Mouse (Mus musculus) CH12.LX (cell line): ENCODE results near the gene Cdx4. TPM values are rescaled to one million over a fixed set of nuclear protein-coding genes. Genes with fewer than 3 reads are reported as not detected.

Experiments used
- DNase-seq: peaks from one replicate; pipeline ENCODE4 v3.0.0-alpha.2; 2013; ENCODE audit errors: extremely low read depth
- H3K27ac ChIP-seq: 2 replicates; pipeline ENCODE4 v1.5.1; 2012; ENCODE audit warnings: low read depth, mild to moderate bottlenecking, control low read depth, moderate library complexity; ENCODE audit not compliant: insufficient read depth
- H3K27me3 ChIP-seq: replicated peaks from 2 replicates; pipeline ENCODE3; 2012; ENCODE audit warnings: inconsistent platforms
- H3K36me3 ChIP-seq, 2 experiments: replicated peaks in 1 of 2; 2 replicates each; pipeline versions ENCODE3 to v1.6.1; 2012; ENCODE audit warnings: inconsistent platforms in 1 of 2, low read length in 1 of 2, mild to moderate bottlenecking in 1 of 2, mixed read lengths in 1 of 2, moderate library complexity in 1 of 2; ENCODE audit not compliant: control insufficient read depth in 1 of 2, insufficient read depth in 1 of 2
- H3K4me1 ChIP-seq, 2 experiments: 2 replicates each; pipeline ENCODE4 v1.6.1; 2012; ENCODE audit warnings: inconsistent platforms in 1 of 2, moderate library complexity in 1 of 2; ENCODE audit not compliant: insufficient read depth in 2 of 2, control insufficient read depth in 1 of 2
- H3K4me2 ChIP-seq: 2 replicates; pipeline ENCODE4 v1.6.1; 2012; ENCODE audit warnings: low read depth, mild to moderate bottlenecking, control low read depth; ENCODE audit not compliant: poor library complexity, insufficient read depth, severe bottlenecking
- H3K4me3 ChIP-seq, 3 experiments: fragments of 150-350 bp in 1 of 3; sonication (generic) in 1 of 3; replicated peaks in 1 of 3; 2 replicates each; pipeline versions ENCODE3 to v1.5.1; 2011 to 2012; ENCODE audit warnings: low read depth in 2 of 3, low read length in 2 of 3, mild to moderate bottlenecking in 2 of 3, moderate library complexity in 2 of 3, control low read depth in 1 of 3, improper control_type of control experiment in 1 of 3, inconsistent platforms in 1 of 3, mixed read lengths in 1 of 3; ENCODE audit not compliant: poor library complexity in 1 of 3
- H3K79me2 ChIP-seq: replicated peaks from 2 replicates; pipeline ENCODE4 v1.6.1; 2012; ENCODE audit warnings: mild to moderate bottlenecking, moderate library complexity; ENCODE audit not compliant: control insufficient read depth, poor library complexity, insufficient read depth, severe bottlenecking; ENCODE audit errors: extremely low read depth
- H3K9ac ChIP-seq: 2 replicates; pipeline ENCODE4 v1.6.1; 2012; ENCODE audit warnings: low read depth, mild to moderate bottlenecking, control low read depth, moderate library complexity; ENCODE audit not compliant: insufficient read depth
- H3K9me3 ChIP-seq: replicated peaks from 2 replicates; pipeline ENCODE3; 2012; ENCODE audit warnings: low read length, inconsistent platforms, mixed read lengths
- BHLHE40 ChIP-seq: IDR thresholded peaks from 2 replicates; pipeline ENCODE4 v1.6.1; 2011; ENCODE audit warnings: mild to moderate bottlenecking, low read depth, low read length, improper control_type of control experiment
- CHD2 ChIP-seq: IDR thresholded peaks from 2 replicates; pipeline ENCODE4 v1.6.1; 2011; ENCODE audit warnings: low read length, improper control_type of control experiment
- CTCF ChIP-seq, 2 experiments: IDR thresholded peaks in 1 of 2; conservative IDR thresholded peaks in 1 of 2; 2 replicates each; pipeline ENCODE4 v1.5.1; 2011 to 2012; ENCODE audit warnings: low read depth in 2 of 2, low read length in 2 of 2, improper control_type of control experiment in 1 of 2, inconsistent platforms in 1 of 2, mild to moderate bottlenecking in 1 of 2, moderate library complexity in 1 of 2
- E2F4 ChIP-seq: IDR thresholded peaks from 2 replicates; pipeline ENCODE4 v1.6.1; 2011; ENCODE audit warnings: low read depth, low read length, improper control_type of control experiment; ENCODE audit not compliant: insufficient replicate concordance
- EP300 ChIP-seq: IDR thresholded peaks from 2 replicates; pipeline ENCODE4 v1.6.1; 2011; ENCODE audit warnings: low read length, improper control_type of control experiment
- ETS1 ChIP-seq: conservative IDR thresholded peaks from 2 replicates; pipeline ENCODE4 v1.6.1; 2012; ENCODE audit warnings: low read depth, mild to moderate bottlenecking, inconsistent platforms, low read length, improper control_type of control experiment, moderate library complexity
- GABPA ChIP-seq: IDR thresholded peaks from 2 replicates; pipeline ENCODE4 v1.6.1; 2012; ENCODE audit warnings: low read depth, low read length, improper control_type of control experiment, inconsistent platforms; ENCODE audit not compliant: insufficient replicate concordance
- JUND ChIP-seq: conservative IDR thresholded peaks from 2 replicates; pipeline ENCODE4 v1.6.1; 2011; ENCODE audit warnings: low read depth, low read length, improper control_type of control experiment
- MAFK ChIP-seq: IDR thresholded peaks from 2 replicates; pipeline ENCODE4 v1.6.1; 2011; ENCODE audit warnings: low read length, improper control_type of control experiment; ENCODE audit not compliant: insufficient replicate concordance
- MXI1 ChIP-seq: IDR thresholded peaks from 2 replicates; pipeline ENCODE4 v1.6.1; 2011; ENCODE audit warnings: mild to moderate bottlenecking, low read depth, low read length, improper control_type of control experiment
- NELFE ChIP-seq: IDR thresholded peaks from 2 replicates; pipeline ENCODE4 v1.6.1; 2011; ENCODE audit warnings: low read depth, low read length, improper control_type of control experiment
- NRF1 ChIP-seq: IDR thresholded peaks from 2 replicates; pipeline ENCODE4 v1.6.1; 2014; ENCODE audit warnings: low read depth, mild to moderate bottlenecking, inconsistent platforms, low read length, improper control_type of control experiment, moderate library complexity
- POLR2AphosphoS2 ChIP-seq: IDR thresholded peaks from 2 replicates; pipeline ENCODE4 v1.6.1; 2011; ENCODE audit warnings: low read depth, low read length, improper control_type of control experiment
- RAD21 ChIP-seq: IDR thresholded peaks from 2 replicates; pipeline ENCODE4 v1.6.1; 2011; ENCODE audit warnings: low read depth, mild to moderate bottlenecking, low read length, improper control_type of control experiment, moderate library complexity
- SIN3A ChIP-seq: IDR thresholded peaks from 2 replicates; pipeline ENCODE4 v1.6.1; 2012; ENCODE audit warnings: low read length, improper control_type of control experiment, inconsistent platforms
- SMC3 ChIP-seq: IDR thresholded peaks from 2 replicates; pipeline ENCODE4 v1.6.1; 2011; ENCODE audit warnings: low read depth, low read length, improper control_type of control experiment
- TBP ChIP-seq: conservative IDR thresholded peaks from 2 replicates; pipeline ENCODE4 v1.6.1; 2011; ENCODE audit warnings: low read depth, low read length, improper control_type of control experiment
- UBTF ChIP-seq: IDR thresholded peaks from 2 replicates; pipeline ENCODE4 v1.6.1; 2012; ENCODE audit warnings: low read depth, mild to moderate bottlenecking, inconsistent platforms, low read length, improper control_type of control experiment, moderate library complexity
- USF1 ChIP-seq: IDR thresholded peaks from 2 replicates; pipeline ENCODE4 v1.6.1; 2014; ENCODE audit warnings: low read depth, mild to moderate bottlenecking, inconsistent platforms, low read length, improper control_type of control experiment
- ZC3H11A ChIP-seq: IDR thresholded peaks from 2 replicates; pipeline ENCODE4 v1.6.1; 2012; ENCODE audit warnings: low read depth, mild to moderate bottlenecking, inconsistent platforms, low read length, improper control_type of control experiment
- ZMIZ1 ChIP-seq: IDR thresholded peaks from 2 replicates; pipeline ENCODE4 v1.6.1; 2012; ENCODE audit warnings: low read depth, mild to moderate bottlenecking, inconsistent platforms, low read length, improper control_type of control experiment
- dilution Hi-C: fragments of 300-500 bp; cut with MboI; formaldehyde crosslinking; loops from 2 replicates; pipeline ENCODE4 v1.14.3; 2020; ENCODE audit warnings: low sequenced_read_pairs; ENCODE audit not compliant: extremely low pct_unique_long_range_greater_than_20kb, extremely low pct_ligation_motif_present
- in situ Hi-C: fragments of 300-500 bp; cut with MboI; formaldehyde crosslinking; loops from 3 replicates; pipeline ENCODE4 v1.14.3; 2019; ENCODE audit warnings: low sequenced_read_pairs, low pct_ligation_motif_present, low pct_unique_long_range_greater_than_20kb, mixed read lengths
- polyA plus RNA-seq: library from polyadenylated mRNA; unstranded; fragments of >175 nt; gene quantifications from 2 replicates; pipeline ENCODE4 v1.2.1, GENCODE M21; 2012; ENCODE audit warnings: low read depth; ENCODE audit not compliant: insufficient read length
- total RNA-seq, 2 experiments: library from RNA; depleted of rRNA; stranded (reverse); fragments of 300-350 nt in 1 of 2; fragments of >200 nt in 1 of 2; gene quantifications; 2 replicates each; pipeline ENCODE4 v1.2.3; 2012 to 2014

Gene Cdx4
- total and polyA plus RNA-seq, 3 experiments, result not detected

DNA sequence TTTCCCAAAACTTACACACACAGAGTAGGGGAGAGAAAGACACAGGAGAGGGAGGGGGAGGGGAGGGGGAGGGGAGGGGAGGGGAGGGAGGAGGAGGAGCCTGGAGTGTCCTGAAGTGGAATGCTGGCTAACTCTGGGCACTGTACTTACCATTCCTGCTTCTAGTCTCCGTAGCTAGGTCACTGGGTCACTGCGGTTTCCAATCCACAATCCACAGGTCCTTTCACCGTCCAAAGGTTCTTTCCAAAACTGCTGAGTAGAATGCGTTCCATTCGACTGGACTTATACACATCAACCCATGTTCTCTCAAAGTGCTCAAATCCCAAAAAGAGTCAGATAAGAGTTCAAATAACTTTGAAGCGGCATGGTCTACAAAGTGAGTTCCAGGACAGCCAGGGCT is 7.1 kb upstream of the Cdx4 start:
- TF ChIP-seq POLR2AphosphoS2 (no peak), USF1 (no peak), NELFE (no peak), JUND (no peak), E2F4 (no peak), MAFK (no peak), MXI1 (no peak), EP300 (no peak), ETS1 (no peak), RAD21 (no peak), GABPA (no peak)
- Histone ChIP-seq H3K27ac (no peak overlapping the region), H3K36me3 (no peaks in the 10 kb centered on the region), H3K4me2 (no peak overlapping the region), H3K4me1 (no peaks in the 10 kb centered on the region), H3K27me3 (no peaks in the 10 kb centered on the region), H3K9me3 (no peaks in the 10 kb centered on the region), H3K9ac (no peak overlapping the region), H3K4me3 (no peak overlapping the region), H3K79me2 (no peaks in the 10 kb centered on the region)
- in situ Hi-C loops, result no loop called here
- dilution Hi-C loops, result no loop called here
- DNase-seq, result no peak

DNA sequence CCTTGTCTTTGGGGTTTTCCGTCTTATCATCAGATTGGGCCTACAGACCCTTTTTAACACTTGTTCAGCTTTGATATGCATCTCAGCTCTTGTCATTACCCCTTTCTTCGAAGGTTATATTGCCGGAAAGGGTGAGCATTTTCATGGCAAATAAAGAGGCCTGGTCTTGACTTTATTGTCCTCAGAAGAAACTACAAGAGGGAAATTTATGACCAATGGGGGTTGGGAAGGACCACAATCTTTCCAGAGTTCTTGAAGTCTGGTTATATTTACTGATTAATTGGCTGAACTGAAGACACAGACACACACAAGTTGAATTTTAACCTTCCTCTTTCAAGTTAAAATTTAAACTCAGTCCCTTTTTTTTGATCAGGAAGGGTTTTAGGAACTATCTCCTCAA is 4.7 kb downstream of the Cdx4 start:
- Histone ChIP-seq H3K27ac (no peak overlapping the region), H3K9me3 (no peaks in the 10 kb centered on the region), H3K27me3 (no peaks in the 10 kb centered on the region), H3K4me3 (no peak overlapping the region), H3K9ac (no peak overlapping the region), H3K4me1 (peaks cover 2 to 5% of the 10 kb centered on the region in 2 experiments; a peak in 2 of 4 replicates), H3K4me2 (no peak overlapping the region), H3K36me3 (no peaks in the 10 kb centered on the region), H3K79me2 (no peaks in the 10 kb centered on the region)
- no peak for DNase-seq
- in situ Hi-C loops (no loop called here), dilution Hi-C loops (no loop called here)
- TF ChIP-seq TBP, result no peak
- TF ChIP-seq RAD21, result no peak
- no peak for TF ChIP-seq EP300
- TF ChIP-seq NRF1, result no peak
- no peak for TF ChIP-seq SIN3A
- no peak for TF ChIP-seq JUND

DNA sequence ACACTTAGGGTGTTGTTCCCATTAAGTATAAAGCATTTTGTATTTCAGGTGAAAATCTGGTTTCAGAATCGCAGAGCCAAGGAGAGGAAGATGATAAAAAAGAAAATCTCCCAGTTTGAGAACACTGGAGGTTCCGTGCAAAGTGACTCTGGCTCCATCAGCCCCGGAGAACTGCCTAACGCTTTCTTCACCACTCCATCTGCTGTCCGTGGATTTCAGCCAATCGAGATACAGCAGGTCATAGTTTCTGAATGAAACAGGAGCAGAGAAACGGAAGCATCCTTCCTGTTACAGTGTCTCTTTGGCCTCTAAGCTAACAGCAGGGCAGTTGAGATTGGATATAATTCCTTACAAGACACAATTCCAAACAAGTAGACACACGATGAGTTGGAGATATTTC is 8.2 kb downstream of the Cdx4 start:
- H3K9me3 ChIP-seq, result no peaks in the 10 kb centered on the region
- no peaks in the 10 kb centered on the region for H3K36me3 ChIP-seq
- dilution Hi-C loops, result no loop called here
- no peaks in the 10 kb centered on the region for H3K79me2 ChIP-seq
- TF ChIP-seq USF1 (no peak), JUND (no peak), BHLHE40 (no peak), CHD2 (no peak), ZMIZ1 (no peak), E2F4 (no peak), POLR2AphosphoS2 (no peak), SIN3A (no peak), UBTF (no peak), ZC3H11A (no peak), CTCF (conservative IDR thresholded peaks at IDR 0.05 in 1 of 2, IDR thresholded peaks at IDR 0.05 in 1 of 2; ENCODE audit: low read depth in 2 of 2, low read length in 2 of 2) (no peak), MXI1 (no peak), SMC3 (no peak), NELFE (no peak)
- H3K9ac ChIP-seq, result no peak overlapping the region
- H3K27me3 ChIP-seq, result no peaks in the 10 kb centered on the region
- H3K4me2 ChIP-seq, result no peak overlapping the region
- H3K27ac ChIP-seq, result no peak overlapping the region
- DNase-seq, result no peak
- in situ Hi-C loops, result no loop called here
- peaks cover 2 to 5% of the 10 kb centered on the region in 2 experiments; a peak in 2 of 4 replicates for H3K4me1 ChIP-seq
- no peak overlapping the region for H3K4me3 ChIP-seq
